26 mouse cellular contexts compared by ENCODE assay signal in the genomic region with DNA sequence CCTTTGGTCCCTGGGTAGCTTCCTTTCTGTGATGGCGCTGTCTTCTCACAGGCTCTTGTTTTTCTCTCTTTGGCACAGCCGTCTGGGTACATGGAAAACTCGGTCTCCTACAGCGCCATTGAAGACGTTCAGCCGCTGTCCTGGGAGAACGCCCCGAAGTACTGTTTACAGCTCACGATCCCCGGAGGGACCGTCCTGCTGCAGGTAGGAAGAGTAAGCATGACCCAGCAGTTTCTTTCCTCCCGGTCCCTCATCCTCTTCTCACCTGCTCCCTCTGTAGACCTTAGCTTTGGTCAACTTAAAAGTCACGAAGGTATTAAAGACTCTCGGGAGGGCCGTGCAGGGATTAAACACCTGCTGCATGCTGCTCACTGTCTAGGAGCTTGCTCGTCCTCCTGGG.
"Had no signal": no experiment of that assay in that cellular context is flagged by ENCODE, and none has a peak within 500 bp of the region (broad histone marks: within the 10 kb centered on the region; RNA-seq: fewer than 3 reads in every experiment).

No protein-coding gene starts in this region.

- H3K27me3 ChIP-seq: heart, embryonic 13.5 days; heart, embryonic 15.5 days; hindbrain, embryonic 13.5 days; hindbrain, embryonic 15.5 days; kidney, embryonic 15.5 days; limb, embryonic 13.5 days; limb, embryonic 15.5 days; liver, embryonic 12.5 days had no signal

- ATAC-seq: hindbrain, postnatal 0 days; intestine, embryonic 16.5 days; liver, embryonic 12.5 days had no signal

- H3K9ac ChIP-seq: heart, embryonic 13.5 days; heart, embryonic 15.5 days; hindbrain, embryonic 13.5 days; hindbrain, embryonic 15.5 days; kidney, embryonic 15.5 days; limb, embryonic 13.5 days; limb, embryonic 15.5 days; liver, embryonic 12.5 days; liver, embryonic 14.5 days had no signal

- H3K36me3 ChIP-seq: heart, embryonic 15.5 days; hindbrain, embryonic 15.5 days had no signal

- H3K4me3 ChIP-seq: heart, adult 2 months; heart, embryonic 13.5 days; heart, embryonic 15.5 days; hindbrain, embryonic 13.5 days; hindbrain, embryonic 15.5 days; kidney, embryonic 15.5 days; limb, embryonic 13.5 days; limb, embryonic 15.5 days; liver, embryonic 12.5 days had no signal

- H3K27ac ChIP-seq: heart, adult 2 months; heart, embryonic 13.5 days; heart, embryonic 15.5 days; hindbrain, embryonic 13.5 days; hindbrain, embryonic 15.5 days; hindbrain, postnatal 0 days; kidney, embryonic 15.5 days; kidney, postnatal 0 days; limb, embryonic 13.5 days; limb, embryonic 15.5 days; liver, embryonic 12.5 days; liver, embryonic 14.5 days had no signal

- DNase-seq: gastrocnemius, postnatal 14 days; gastrocnemius, postnatal 36 days; heart, adult 11 months; heart, adult 2 months; heart, postnatal 14 days; heart, postnatal 36 days; kidney, adult 11 months; kidney, adult 2 months; kidney, adult 9 months; kidney, postnatal 14 days; kidney, postnatal 36 days; layer of hippocampus, postnatal 36 days; left cerebral cortex, postnatal 4 days had no signal

- H3K9me3 ChIP-seq: heart, embryonic 13.5 days; heart, embryonic 15.5 days; hindbrain, embryonic 13.5 days; hindbrain, embryonic 15.5 days; kidney, embryonic 15.5 days; limb, embryonic 13.5 days; limb, embryonic 15.5 days; liver, embryonic 12.5 days had no signal

- H3K4me2 ChIP-seq: heart, embryonic 11.5 days; heart, embryonic 13.5 days; heart, embryonic 15.5 days; hindbrain, embryonic 13.5 days; hindbrain, embryonic 15.5 days; kidney, embryonic 15.5 days; limb, embryonic 13.5 days; limb, embryonic 15.5 days; liver, embryonic 12.5 days had no signal
